Mouse (Mus musculus): ENCODE measurements around the gene Cdkal1.

GRCm38 (mm10) chr13:29486709-29487108 lies 368.8 kb downstream of the Cdkal1 start:
- TF ChIP-seq GATA1 (IDR thresholded peaks at IDR 0.05; ENCODE audit: borderline replicate concordance, low read length) (no peak), FLI1 (IDR thresholded peaks at IDR 0.05; ENCODE audit: low read length) (no peak)

Measured in megakaryocyte, embryonic 14.5 days (primary cell).